9 mouse cellular contexts compared by ENCODE assay signal in genomic region chr4:115902816-115903215, GRCm38 (mm10). TPM values are rescaled to one million over a fixed set of nuclear protein-coding genes. Genes with fewer than 3 reads are reported as not detected.
A peak's percentile ranks its signal among the peaks of the same experiment; 100 is the strongest.
DNase-seq lines count a peak whose midpoint lies in the region; ATAC-seq and TF ChIP-seq lines count a peak whose summit lies in the region.
"Had no signal": no experiment of that assay in that cellular context is flagged by ENCODE, and none has a peak within 500 bp of the region (broad histone marks: within the 10 kb centered on the region; RNA-seq: fewer than 3 reads in every experiment).

No protein-coding gene starts in this region.

- no peak overlapping the region for H3K9ac ChIP-seq in CH12.LX (ENCODE audit: insufficient read depth, low read depth)
- H3K9ac ChIP-seq in lung, postnatal 0 days (replicated peaks; ENCODE audit: low read depth) = no peak overlapping the region

- WGBS in large intestine, adult 2 months = 16% methylated on average over 5 of the region's 5 CpGs
- WGBS in lung, postnatal 0 days = 19% methylated on average over 5 of the region's 5 CpGs

- no peak for ATAC-seq in lung, postnatal 0 days

- no peaks in the 10 kb centered on the region for H3K36me3 ChIP-seq in CH12.LX (replicated peaks in 1 of 2; ENCODE audit: control insufficient read depth in 1 of 2, insufficient read depth in 1 of 2, low read length in 1 of 2)
- no peaks in the 10 kb centered on the region for H3K36me3 ChIP-seq in lung, postnatal 0 days (ENCODE audit: insufficient read depth, low read length)

- H3K79me2 ChIP-seq in CH12.LX (replicated peaks; ENCODE audit: control insufficient read depth, extremely low read depth, insufficient read depth, poor library complexity, severe bottlenecking) = no peaks in the 10 kb centered on the region

- no peak for TF ChIP-seq POLR2A in CH12.LX (IDR thresholded peaks at IDR 0.05; ENCODE audit: low read depth, low read length)

- DNase-seq in CH12.LX (ENCODE audit: extremely low read depth) = peak; percentile 66
- DNase-seq in T-cell, adult 2 months (ENCODE audit: low spot score) = peak; percentile 52
- peak; percentile 93 to 96 for DNase-seq in cerebellum, postnatal 10 days
- DNase-seq in gastrocnemius, postnatal 14 days = peak; percentile 66
- peak; percentile 39 for DNase-seq in large intestine, adult 2 months (ENCODE audit: low read depth, low spot score)
- peak; percentile 71 for DNase-seq in lung, postnatal 0 days (ENCODE audit: low spot score)
- DNase-seq in right cerebral cortex, postnatal 4 days = peak; percentile 92
- peak; percentile 59 for DNase-seq in yolk sac, embryonic 10.5 days (ENCODE audit: low spot score)

- no peak for TF ChIP-seq EP300 in CH12.LX (IDR thresholded peaks at IDR 0.05; ENCODE audit: low read length)
- TF ChIP-seq EP300 in lung, postnatal 0 days (IDR thresholded peaks at IDR 0.05) = no peak

- H3K27me3 ChIP-seq in CH12.LX (replicated peaks) = peaks cover 86% of the 10 kb centered on the region
- H3K27me3 ChIP-seq in lung, postnatal 0 days (replicated peaks; ENCODE audit: insufficient read depth, low read length) = peaks cover 11% of the 10 kb centered on the region; the same call in 1 of the 2 replicates

- no peaks in the 10 kb centered on the region for H3K9me3 ChIP-seq in CH12.LX (replicated peaks; ENCODE audit: low read length)
- H3K9me3 ChIP-seq in lung, postnatal 0 days (ENCODE audit: low read length) = no peaks in the 10 kb centered on the region

- H3K4me1 ChIP-seq in CH12.LX (ENCODE audit: control insufficient read depth in 1 of 2, insufficient read depth in 2 of 2) = no peaks in the 10 kb centered on the region
- H3K4me1 ChIP-seq in lung, postnatal 0 days (ENCODE audit: insufficient read depth, low read depth, low read length) = no peaks in the 10 kb centered on the region; the same call in 1 of the 2 replicates

- in situ Hi-C loops in CH12.LX (cut with MboI; ENCODE audit: low pct_ligation_motif_present, low pct_unique_long_range_greater_than_20kb, low sequenced_read_pairs) = loop anchor here (10.0 kb wide), 1 partner anchor 52 kb away; no protein-coding TSS in a partner anchor

- H3K4me2 ChIP-seq in CH12.LX (ENCODE audit: insufficient read depth, low read depth, poor library complexity, severe bottlenecking) = no peak overlapping the region
- H3K4me2 ChIP-seq in lung, postnatal 0 days (replicated peaks; ENCODE audit: low read depth, low read length) = no peak overlapping the region

- intact Hi-C loops in gastrocnemius, postnatal 14 days (cut with DNase I; ENCODE audit: low total_unique reads) = loop anchor here (5.0 kb wide), 1 partner anchor 49 kb away; no protein-coding TSS in a partner anchor

- dilution Hi-C loops in CH12.LX (cut with MboI; ENCODE audit: extremely low pct_ligation_motif_present, extremely low pct_unique_long_range_greater_than_20kb, low sequenced_read_pairs) = no loop called here

- no peak overlapping the region for H3K27ac ChIP-seq in CH12.LX (ENCODE audit: insufficient read depth, low read depth)
- H3K27ac ChIP-seq in lung, postnatal 0 days (ENCODE audit: low read length) = no peak overlapping the region

- peak; percentile 39 to 95 for TF ChIP-seq CTCF in CH12.LX (conservative IDR thresholded peaks at IDR 0.05 in 1 of 2, IDR thresholded peaks at IDR 0.05 in 1 of 2; ENCODE audit: low read depth in 2 of 2, low read length in 2 of 2)
- peak; percentile 88 for TF ChIP-seq CTCF in lung, postnatal 0 days (IDR thresholded peaks at IDR 0.05)

- TF ChIP-seq RAD21 in CH12.LX (IDR thresholded peaks at IDR 0.05; ENCODE audit: low read depth, low read length) = peak; percentile 91

- no peak overlapping the region for H3K4me3 ChIP-seq in CH12.LX (replicated peaks in 1 of 3; ENCODE audit: low read depth in 2 of 3, low read length in 2 of 3, poor library complexity in 1 of 3)
- no peak overlapping the region for H3K4me3 ChIP-seq in lung, postnatal 0 days (ENCODE audit: low read depth, low read length)

TF ChIP-seq in CH12.LX, 34 proteins besides CTCF, POLR2A, EP300 and RAD21:
- TF ChIP-seq SMC3 (IDR thresholded peaks at IDR 0.05; ENCODE audit: low read depth, low read length) (peak; percentile 94), BHLHE40 (IDR thresholded peaks at IDR 0.05; ENCODE audit: low read depth, low read length) (no peak), ZC3H11A (IDR thresholded peaks at IDR 0.05; ENCODE audit: low read depth, low read length) (peak; percentile 65), ZNF384 (IDR thresholded peaks at IDR 0.05; ENCODE audit: low read depth, low read length) (peak; percentile 99)

RNA-seq across cellular contexts. Expression of gene 6430628N08Rik, which starts 12.4 kb away (rescaled TPM):
- total RNA-seq in CH12.LX (2012; rRNA removed) = not detected in 2 replicates
- total RNA-seq in CH12.LX (2014; rRNA removed) = not detected in 2 replicates
- not detected in 2 replicates for polyA plus RNA-seq in CH12.LX (2012; ENCODE audit: insufficient read length, low read depth)
- not detected for total RNA-seq in gastrocnemius, postnatal 14 days (2021)
- polyA plus RNA-seq in large intestine, adult 2 months (2012; rRNA removed) = not detected in 2 replicates
- not detected in 2 replicates for polyA plus RNA-seq in lung, postnatal 0 days (2015; fragmentation: Nextera tagmentation; extraction: Ambion mirVana)
- polyA plus RNA-seq: liver, embryonic 16.5 days had no signal

RNA-seq across cellular contexts. Expression of gene Kncn, which starts 18.6 kb away (rescaled TPM):
- total RNA-seq in CH12.LX (2012; rRNA removed) (not detected in 2 replicates), CH12.LX (2014; rRNA removed) (not detected in 2 replicates)
- not detected in 2 replicates for polyA plus RNA-seq in CH12.LX (2012; ENCODE audit: insufficient read length, low read depth)
- total RNA-seq in gastrocnemius, postnatal 14 days (2021) = not detected
- not detected in 2 replicates for polyA plus RNA-seq in large intestine, adult 2 months (2012; rRNA removed)
- polyA plus RNA-seq in lung, postnatal 0 days (2015; fragmentation: Nextera tagmentation; extraction: Ambion mirVana) = not detected in 2 replicates
- polyA plus RNA-seq: liver, embryonic 16.5 days had no signal

RNA-seq across cellular contexts. Expression of gene Dmbx1, which starts 36.9 kb away (rescaled TPM):
- total RNA-seq in CH12.LX (2012; rRNA removed) (not detected in 2 replicates), CH12.LX (2014; rRNA removed) (not detected in 2 replicates)
- not detected in 2 replicates for polyA plus RNA-seq in CH12.LX (2012; ENCODE audit: insufficient read length, low read depth)
- not detected for total RNA-seq in gastrocnemius, postnatal 14 days (2021)
- polyA plus RNA-seq in large intestine, adult 2 months (2012; rRNA removed) = not detected in 2 replicates
- polyA plus RNA-seq in lung, postnatal 0 days (2015; fragmentation: Nextera tagmentation; extraction: Ambion mirVana) = not detected in 2 replicates
- polyA plus RNA-seq: liver, embryonic 16.5 days had no signal

Comparison
In these comparisons a context has a peak if more than half of its experiments do, and no peak if none do; other contexts are left out.
1. DNase-seq: peak in every context shown above with its lines; median percentile 94 in cerebellum, postnatal 10 days; 92 in right cerebral cortex, postnatal 4 days; 71 in lung, postnatal 0 days; 66 in CH12.LX; 66 in gastrocnemius, postnatal 14 days; 59 in yolk sac, embryonic 10.5 days; 52 in T-cell, adult 2 months; 39 in large intestine, adult 2 months.